Mouse (Mus musculus): ENCODE measurements around the gene Psd. TPM values are rescaled to one million over a fixed set of nuclear protein-coding genes. Genes with fewer than 3 reads are reported as not detected.

Gene Psd
- polyA plus RNA-seq, 1 experiment from 2014 or later = 8.8 TPM

GRCm38 (mm10) chr19:46332721-46333339 lies 5.9 kb upstream of the Psd start:
- Histone ChIP-seq H3K4me1 (ENCODE audit: control insufficient read depth, insufficient read depth, low read length) (peaks cover 17% of the 10 kb centered on the region), H3K9ac (ENCODE audit: low read depth, low read length) (no peak overlapping the region), H3K4me3 (ENCODE audit: low read depth, low read length) (no peak overlapping the region), H3K27me3 (ENCODE audit: control insufficient read depth, insufficient read depth, low read length) (no peaks in the 10 kb centered on the region), H3K4me2 (no peak overlapping the region), H3K36me3 (ENCODE audit: control insufficient read depth, insufficient read depth, low read length) (peaks cover 3% of the 10 kb centered on the region; the same call in 1 of the 2 replicates), H3K9me3 (replicated peaks; ENCODE audit: control insufficient read depth, low read length) (no peaks in the 10 kb centered on the region), H3K27ac (ENCODE audit: low read depth, low read length) (no peak overlapping the region)
- ATAC-seq (replicated peaks; ENCODE audit: insufficient number of reproducible peaks, low FRiP score, low TSS enrichment) = no peak
- WGBS (ENCODE audit: insufficient replicate concordance) = 67% methylated on average over 7 of the region's 7 CpGs

- Histone ChIP-seq H3K9me3 (replicated peaks; ENCODE audit: control insufficient read depth, low read length) (no peaks in the 10 kb centered on the region), H3K27ac (ENCODE audit: low read depth, low read length) (no peak overlapping the region), H3K36me3 (ENCODE audit: control insufficient read depth, insufficient read depth, low read length) (peaks cover 3% of the 10 kb centered on the region; the same call in 1 of the 2 replicates), H3K4me1 (ENCODE audit: control insufficient read depth, insufficient read depth, low read length) (peaks cover 16% of the 10 kb centered on the region), H3K9ac (ENCODE audit: low read depth, low read length) (no peak overlapping the region), H3K27me3 (ENCODE audit: control insufficient read depth, insufficient read depth, low read length) (peaks cover 6% of the 10 kb centered on the region), H3K4me3 (ENCODE audit: low read depth, low read length) (no peak overlapping the region), H3K4me2 (no peak overlapping the region)
- 76% methylated on average over 3 of the region's 3 CpGs for WGBS (ENCODE audit: insufficient replicate concordance)
- ATAC-seq (replicated peaks; ENCODE audit: insufficient number of reproducible peaks, low FRiP score, low TSS enrichment) = no peak
These were observed 5.0 kb upstream of the Psd start for GRCm38 (mm10) chr19:46331936-46332335.

GRCm38 (mm10) chr19:46331326-46331725 lies 4.4 kb upstream of the Psd start:
- H3K4me3 ChIP-seq (ENCODE audit: low read depth, low read length) = no peak overlapping the region
- peaks cover 16% of the 10 kb centered on the region for H3K4me1 ChIP-seq (ENCODE audit: control insufficient read depth, insufficient read depth, low read length)
- no peaks in the 10 kb centered on the region for H3K9me3 ChIP-seq (replicated peaks; ENCODE audit: control insufficient read depth, low read length)
- ATAC-seq (replicated peaks; ENCODE audit: insufficient number of reproducible peaks, low FRiP score, low TSS enrichment) = no peak
- no peak overlapping the region for H3K9ac ChIP-seq (ENCODE audit: low read depth, low read length)
- H3K27ac ChIP-seq (ENCODE audit: low read depth, low read length) = no peak overlapping the region
- H3K4me2 ChIP-seq = no peak overlapping the region
- peaks cover 3% of the 10 kb centered on the region; the same call in 1 of the 2 replicates for H3K36me3 ChIP-seq (ENCODE audit: control insufficient read depth, insufficient read depth, low read length)
- H3K27me3 ChIP-seq (ENCODE audit: control insufficient read depth, insufficient read depth, low read length) = peaks cover 12% of the 10 kb centered on the region
- WGBS (ENCODE audit: insufficient replicate concordance) = 89% methylated on average over 14 of the region's 14 CpGs

GRCm38 (mm10) chr19:46330696-46331095 lies 3.7 kb upstream of the Psd start:
- 90% methylated on average over 12 of the region's 12 CpGs for WGBS (ENCODE audit: insufficient replicate concordance)
- no peak overlapping the region for H3K4me3 ChIP-seq (ENCODE audit: low read depth, low read length)
- H3K9me3 ChIP-seq (replicated peaks; ENCODE audit: control insufficient read depth, low read length) = no peaks in the 10 kb centered on the region
- H3K27ac ChIP-seq (ENCODE audit: low read depth, low read length) = no peak overlapping the region
- H3K4me2 ChIP-seq = no peak overlapping the region
- ATAC-seq (replicated peaks; ENCODE audit: insufficient number of reproducible peaks, low FRiP score, low TSS enrichment) = no peak
- H3K36me3 ChIP-seq (ENCODE audit: control insufficient read depth, insufficient read depth, low read length) = peaks cover 3% of the 10 kb centered on the region; the same call in 1 of the 2 replicates
- peaks cover 16% of the 10 kb centered on the region for H3K4me1 ChIP-seq (ENCODE audit: control insufficient read depth, insufficient read depth, low read length)
- peaks cover 19% of the 10 kb centered on the region for H3K27me3 ChIP-seq (ENCODE audit: control insufficient read depth, insufficient read depth, low read length)
- no peak overlapping the region for H3K9ac ChIP-seq (ENCODE audit: low read depth, low read length)

GRCm38 (mm10) chr19:46329951-46330350 lies 3.0 kb upstream of the Psd start:
- no peak for ATAC-seq (replicated peaks; ENCODE audit: insufficient number of reproducible peaks, low FRiP score, low TSS enrichment)
- no peak overlapping the region for H3K4me3 ChIP-seq (ENCODE audit: low read depth, low read length)

GRCm38 (mm10) chr19:46329031-46329641 lies 2.2 kb upstream of the Psd start:
- peaks cover 3% of the 10 kb centered on the region; the same call in 1 of the 2 replicates for H3K36me3 ChIP-seq (ENCODE audit: control insufficient read depth, insufficient read depth, low read length)
- peaks cover 16% of the 10 kb centered on the region for H3K4me1 ChIP-seq (ENCODE audit: control insufficient read depth, insufficient read depth, low read length)
- H3K9ac ChIP-seq (ENCODE audit: low read depth, low read length) = peak overlapping the region; percentile 73
- peak overlapping the region; percentile 64 for H3K4me3 ChIP-seq (ENCODE audit: low read depth, low read length)
- H3K27me3 ChIP-seq (ENCODE audit: control insufficient read depth, insufficient read depth, low read length) = peaks cover 34% of the 10 kb centered on the region
- peak overlapping the region; percentile 99 for H3K4me2 ChIP-seq
- 2% methylated on average over 54 of the region's 54 CpGs for WGBS (ENCODE audit: insufficient replicate concordance)
- peak overlapping the region; percentile 60; the same call in 1 of the 2 replicates for H3K27ac ChIP-seq (ENCODE audit: low read depth, low read length)
- H3K9me3 ChIP-seq (replicated peaks; ENCODE audit: control insufficient read depth, low read length) = no peaks in the 10 kb centered on the region
- ATAC-seq (replicated peaks; ENCODE audit: insufficient number of reproducible peaks, low FRiP score, low TSS enrichment) = no peak; the same call in 1 of the 2 replicates

More at GRCm38 (mm10) chr19:46329951-46330350, 3.0 kb upstream of the Psd start:
- no peak overlapping the region for H3K27ac ChIP-seq (ENCODE audit: low read depth, low read length)
- H3K9ac ChIP-seq (ENCODE audit: low read depth, low read length) = no peak overlapping the region
- H3K36me3 ChIP-seq (ENCODE audit: control insufficient read depth, insufficient read depth, low read length) = peaks cover 3% of the 10 kb centered on the region; the same call in 1 of the 2 replicates
- 6% methylated on average over 16 of the region's 16 CpGs for WGBS (ENCODE audit: insufficient replicate concordance)
- peak overlapping the region; percentile 99 for H3K4me2 ChIP-seq
- H3K27me3 ChIP-seq (ENCODE audit: control insufficient read depth, insufficient read depth, low read length) = peaks cover 26% of the 10 kb centered on the region
- no peaks in the 10 kb centered on the region for H3K9me3 ChIP-seq (replicated peaks; ENCODE audit: control insufficient read depth, low read length)
- peaks cover 16% of the 10 kb centered on the region for H3K4me1 ChIP-seq (ENCODE audit: control insufficient read depth, insufficient read depth, low read length)

GRCm38 (mm10) chr19:46328081-46329030 lies 1.4 kb upstream of the Psd start, which contains the start of gene Fbxl15:
TSS of gene Fbxl15 (plus strand) at chr19:46328184.
- peak; percentile 85 for ATAC-seq (replicated peaks; ENCODE audit: insufficient number of reproducible peaks, low FRiP score, low TSS enrichment)
- H3K9ac ChIP-seq (ENCODE audit: low read depth, low read length) = peak within 1 kb of the TSS; percentile 73
- no peaks in the 10 kb centered on the region for H3K9me3 ChIP-seq (replicated peaks; ENCODE audit: control insufficient read depth, low read length)
- peak within 1 kb of the TSS; percentile 64 for H3K4me3 ChIP-seq (ENCODE audit: low read depth, low read length)
- H3K36me3 ChIP-seq (ENCODE audit: control insufficient read depth, insufficient read depth, low read length) = peaks cover 3% of the 10 kb centered on the region; the same call in 1 of the 2 replicates
- peak within 1 kb of the TSS; percentile 60 for H3K27ac ChIP-seq (ENCODE audit: low read depth, low read length)
- under 1% methylated on average over 78 of the region's 81 CpGs for WGBS (ENCODE audit: insufficient replicate concordance)
- H3K4me2 ChIP-seq = peak within 1 kb of the TSS; percentile 99
- peaks cover 16% of the 10 kb centered on the region for H3K4me1 ChIP-seq (ENCODE audit: control insufficient read depth, insufficient read depth, low read length)
- H3K27me3 ChIP-seq (ENCODE audit: control insufficient read depth, insufficient read depth, low read length) = peaks cover 42% of the 10 kb centered on the region

GRCm38 (mm10) chr19:46327531-46328064 lies 642 bp upstream of the Psd start:
- peak overlapping the region; percentile 99 for H3K4me2 ChIP-seq
- peaks cover 50% of the 10 kb centered on the region for H3K27me3 ChIP-seq (ENCODE audit: control insufficient read depth, insufficient read depth, low read length)
- H3K9me3 ChIP-seq (replicated peaks; ENCODE audit: control insufficient read depth, low read length) = no peaks in the 10 kb centered on the region
- H3K9ac ChIP-seq (ENCODE audit: low read depth, low read length) = peak overlapping the region; percentile 73
- 25% methylated on average over 14 of the region's 14 CpGs for WGBS (ENCODE audit: insufficient replicate concordance)
- peak overlapping the region; percentile 64 for H3K4me3 ChIP-seq (ENCODE audit: low read depth, low read length)
- peaks cover 3% of the 10 kb centered on the region; the same call in 1 of the 2 replicates for H3K36me3 ChIP-seq (ENCODE audit: control insufficient read depth, insufficient read depth, low read length)
- no peak for ATAC-seq (replicated peaks; ENCODE audit: insufficient number of reproducible peaks, low FRiP score, low TSS enrichment)
- H3K27ac ChIP-seq (ENCODE audit: low read depth, low read length) = no peak overlapping the region
- H3K4me1 ChIP-seq (ENCODE audit: control insufficient read depth, insufficient read depth, low read length) = peaks cover 16% of the 10 kb centered on the region
